Mouse (Mus musculus) limb, embryonic 14.5 days (tissue): ENCODE data around the gene Eif2a. TPM values are rescaled to one million over a fixed set of nuclear protein-coding genes. Genes with fewer than 3 reads are reported as not detected.

ENCODE experiments used
- ATAC-seq: fragments of 200-750 bp; cut with Nextera tagmentation; 2 replicates; pipeline ENCODE4 v1.8.0; 2017; ENCODE audit warnings: low read depth, moderate number of reproducible peaks, moderate TSS enrichment; ENCODE audit not compliant: low FRiP score
- DNase-seq: peaks from one replicate; pipeline ENCODE4 v3.0.0-alpha.2; 2015; ENCODE audit warnings: low spot score
- H3K27ac ChIP-seq: fragments of 300-500 bp; sonication (generic); replicated peaks from 2 replicates; pipeline ENCODE4 v1.5.1; 2014; ENCODE audit warnings: low read depth, mild to moderate bottlenecking, low read length, moderate library complexity, mixed read lengths
- H3K27me3 ChIP-seq: fragments of 300-500 bp; sonication (generic); 2 replicates; pipeline ENCODE4 v1.6.1; 2014; ENCODE audit warnings: low read length, mixed read lengths; ENCODE audit not compliant: control insufficient read depth, insufficient read depth
- H3K36me3 ChIP-seq: fragments of 300-500 bp; sonication (generic); 2 replicates; pipeline ENCODE4 v1.6.1; 2014; ENCODE audit warnings: mild to moderate bottlenecking, low read length, moderate library complexity, mixed read lengths; ENCODE audit not compliant: control insufficient read depth, insufficient read depth
- H3K4me1 ChIP-seq: fragments of 300-500 bp; sonication (generic); 2 replicates; pipeline ENCODE4 v1.6.1; 2014; ENCODE audit warnings: antibody characterized with exemption, low read length, mixed read lengths; ENCODE audit not compliant: control insufficient read depth, insufficient read depth
- H3K4me2 ChIP-seq: fragments of 300-500 bp; sonication (generic); replicated peaks from 2 replicates; pipeline ENCODE4 v1.6.1; 2014; ENCODE audit warnings: low read depth, mild to moderate bottlenecking, low read length, moderate library complexity; ENCODE audit not compliant: severe bottlenecking
- H3K4me3 ChIP-seq: fragments of 300-500 bp; sonication (generic); replicated peaks from 2 replicates; pipeline ENCODE4 v1.5.1; 2014; ENCODE audit warnings: low read length
- H3K9ac ChIP-seq: fragments of 300-500 bp; sonication (generic); 2 replicates; pipeline ENCODE4 v1.6.1; 2014; ENCODE audit warnings: mild to moderate bottlenecking, low read depth, low read length, moderate library complexity; ENCODE audit not compliant: severe bottlenecking
- H3K9me3 ChIP-seq: fragments of 300-500 bp; sonication (generic); 2 replicates; pipeline ENCODE4 v1.6.1; 2016; ENCODE audit warnings: low read length; ENCODE audit not compliant: control insufficient read depth
- POLR2A ChIP-seq: fragments of 200-500 bp; IDR thresholded peaks from 2 replicates; pipeline ENCODE4 v1.8.0; 2012; ENCODE audit warnings: inconsistent platforms, mild to moderate bottlenecking, moderate library complexity, borderline replicate concordance; ENCODE audit not compliant: insufficient read depth, insufficient read length; ENCODE audit errors: extremely low read depth
- WGBS: fragments of 180-500 bp; shearing (Covaris S2); extraction: QIAGEN DNeasy Blood & Tissue Kit; methylation state at CpG from one replicate; pipeline ENCODE4 v1.1.7; 2014; 5-methylcytosine and 5-hydroxymethylcytosine counted together
- polyA plus RNA-seq, 2 experiments: library from polyadenylated mRNA; depleted of rRNA in 1 of 2; stranded (reverse) in 1 of 2; unstranded in 1 of 2; fragments of >200 nt; fragmentation: Nextera tagmentation in 1 of 2; extraction: Ambion mirVana in 1 of 2; gene quantifications; 2 replicates each; pipeline versions ENCODE4 v1.2.1 to v1.2.3; 2012 to 2014

Eif2a gene
- polyA plus RNA-seq, 2 experiments = 52.2 to 55.8 TPM

DNA sequence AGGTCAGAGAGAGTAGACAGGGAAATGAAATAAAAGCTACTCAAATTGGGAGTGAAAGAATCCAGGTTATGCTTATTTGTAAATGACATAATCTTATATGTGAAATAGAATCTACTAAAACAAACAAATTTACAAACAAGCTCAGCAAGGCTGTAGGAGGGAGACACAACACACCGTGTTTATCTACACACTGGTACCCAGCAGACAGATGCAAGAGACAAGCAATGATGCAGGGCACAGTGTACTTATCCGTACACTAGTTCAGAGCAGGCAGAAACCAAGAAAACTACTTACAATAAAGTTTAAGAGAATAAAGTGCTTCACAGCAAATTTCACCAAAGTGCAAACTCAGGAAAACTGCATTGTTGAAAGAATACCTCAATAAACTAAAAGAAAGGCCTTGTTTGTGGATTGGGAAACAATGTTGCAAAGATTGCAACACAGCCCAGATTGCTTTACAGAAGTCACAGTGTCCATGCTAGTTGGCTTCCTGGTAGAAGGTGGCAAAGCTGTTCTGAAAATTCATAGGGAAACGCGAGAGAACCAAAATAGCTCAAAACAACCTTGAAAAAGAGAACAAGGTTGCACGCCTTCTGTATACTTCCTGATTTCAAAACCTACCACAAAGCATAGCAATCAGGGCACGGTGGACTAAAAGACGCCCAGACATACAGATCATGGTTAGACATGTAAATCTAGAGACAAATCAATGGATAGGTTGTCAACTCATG is 17.4 kb upstream of the Eif2a start:
- Histone ChIP-seq H3K4me2 (no peak overlapping the region), H3K9me3 (no peaks in the 10 kb centered on the region), H3K4me1 (no peaks in the 10 kb centered on the region), H3K27ac (no peak overlapping the region), H3K36me3 (no peaks in the 10 kb centered on the region), H3K9ac (no peak overlapping the region), H3K27me3 (no peaks in the 10 kb centered on the region), H3K4me3 (no peak overlapping the region)
- DNase-seq (no peak), ATAC-seq (no peak)
- WGBS = 91% methylated on average over 7 of the region's 7 CpGs
- TF ChIP-seq POLR2A = no peak

DNA sequence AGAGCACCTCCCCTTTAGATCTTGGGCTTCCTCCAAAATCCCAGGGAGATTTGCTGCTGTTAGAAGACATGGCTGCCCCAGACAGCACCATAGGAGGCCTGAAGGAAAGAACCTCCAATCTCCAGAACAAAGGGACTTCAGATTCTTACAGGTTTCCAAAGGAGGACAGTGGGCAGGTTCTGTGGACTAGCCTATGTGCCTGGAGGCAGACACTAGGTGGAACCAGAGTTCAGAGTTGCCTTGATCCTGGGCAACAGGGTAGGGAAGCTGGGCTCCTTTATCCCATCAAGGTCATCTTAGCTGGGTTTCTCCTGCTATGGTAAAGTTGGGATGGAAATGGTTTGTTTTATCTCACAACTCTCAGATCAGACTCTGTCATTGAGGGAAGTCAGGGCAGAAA is 14.0 kb upstream of the Eif2a start:
- H3K9me3 ChIP-seq = no peaks in the 10 kb centered on the region
- H3K27ac ChIP-seq = no peak overlapping the region
- TF ChIP-seq POLR2A = no peak

DNA sequence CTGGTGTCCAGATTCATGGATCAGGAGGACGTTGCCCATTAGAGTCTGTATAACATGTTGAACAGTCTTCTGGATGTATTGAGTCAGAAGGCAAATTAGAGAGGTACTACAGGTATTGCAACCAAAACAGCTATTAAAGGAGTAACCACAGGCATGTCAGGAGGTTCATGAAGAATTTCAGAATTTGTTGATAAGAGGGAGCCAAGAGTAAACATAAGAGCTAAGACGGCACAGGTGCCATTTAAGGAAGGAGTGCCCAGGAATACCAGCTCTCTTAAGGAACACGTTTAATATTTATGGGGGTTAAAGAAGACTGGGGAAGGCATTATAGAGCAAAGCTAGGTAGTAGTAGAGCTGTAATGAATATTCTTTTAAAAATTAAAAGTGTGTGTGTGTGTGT is 12.9 kb upstream of the Eif2a start:
- Histone ChIP-seq H3K27ac (no peak overlapping the region), H3K4me1 (no peaks in the 10 kb centered on the region), H3K27me3 (no peaks in the 10 kb centered on the region), H3K9ac (no peak overlapping the region), H3K36me3 (no peaks in the 10 kb centered on the region), H3K4me2 (no peak overlapping the region), H3K4me3 (no peak overlapping the region), H3K9me3 (no peaks in the 10 kb centered on the region)
- no peak for DNase-seq
- no peak for TF ChIP-seq POLR2A
- WGBS = 76% methylated on average over 3 of the region's 3 CpGs
- ATAC-seq = no peak

More for the DNA sequence above, 14.0 kb upstream of the Eif2a start:
- Histone ChIP-seq H3K4me1 (no peaks in the 10 kb centered on the region), H3K9ac (no peak overlapping the region), H3K4me2 (no peak overlapping the region), H3K27me3 (no peaks in the 10 kb centered on the region), H3K36me3 (no peaks in the 10 kb centered on the region), H3K4me3 (no peak overlapping the region)
- DNase-seq (no peak), ATAC-seq (no peak)

DNA sequence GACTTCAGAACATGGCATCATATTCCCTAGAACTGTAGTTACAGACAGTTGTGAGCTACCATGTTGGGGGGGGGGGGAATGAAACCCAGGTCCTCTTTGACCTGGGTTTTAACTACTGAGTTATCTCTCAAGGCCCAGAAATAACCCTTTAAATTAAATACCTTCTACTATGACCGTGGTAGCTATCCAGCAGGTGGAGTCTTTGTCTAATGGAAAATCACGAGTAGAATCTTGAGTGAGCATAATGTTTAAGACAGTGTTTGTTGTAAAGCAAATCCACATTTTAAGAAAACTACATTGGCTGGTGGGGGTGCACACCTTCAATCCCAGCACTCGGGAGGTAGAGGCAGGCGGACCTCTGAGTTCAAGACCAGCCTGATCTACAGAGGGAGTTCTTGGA is 12.1 kb upstream of the Eif2a start:
- H3K9ac ChIP-seq = no peak overlapping the region
- no peaks in the 10 kb centered on the region for H3K27me3 ChIP-seq
- TF ChIP-seq POLR2A = no peak
- H3K4me2 ChIP-seq = no peak overlapping the region
- no peaks in the 10 kb centered on the region for H3K9me3 ChIP-seq
- ATAC-seq = no peak
- 84% methylated on average over 4 of the region's 4 CpGs for WGBS
- no peaks in the 10 kb centered on the region for H3K4me1 ChIP-seq
- no peak overlapping the region for H3K27ac ChIP-seq
- H3K36me3 ChIP-seq = no peaks in the 10 kb centered on the region
- no peak overlapping the region for H3K4me3 ChIP-seq
- DNase-seq = no peak

DNA sequence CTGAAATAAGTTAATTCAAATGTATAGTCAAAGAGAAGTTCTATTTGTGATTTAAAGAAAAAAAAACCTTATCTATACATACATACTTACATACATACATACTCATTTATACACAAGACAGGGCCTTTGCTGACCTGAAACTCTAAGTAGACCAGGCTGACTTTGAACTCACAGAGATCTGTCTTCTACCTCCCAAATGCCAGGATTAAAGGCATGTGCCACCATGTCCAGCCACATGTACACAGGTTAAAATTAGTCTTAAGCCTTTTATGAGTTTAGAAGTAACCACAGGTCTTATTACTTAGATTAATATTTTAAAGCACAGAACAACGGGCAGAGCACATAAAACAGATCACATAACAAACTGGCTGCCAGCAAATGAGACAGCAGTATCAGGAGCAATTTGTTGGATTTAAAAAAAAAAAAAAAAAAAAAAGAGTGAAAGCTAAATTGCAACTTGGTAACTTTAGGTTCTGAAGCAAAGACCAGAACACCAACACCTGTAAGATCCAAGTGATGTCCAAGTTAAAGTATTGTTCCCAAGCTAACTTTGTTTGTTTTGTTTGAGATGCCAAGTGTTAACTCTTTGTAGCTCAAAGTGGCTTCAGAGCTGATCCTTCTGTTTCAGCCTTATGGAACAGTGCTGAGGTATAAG is 9.5 kb upstream of the Eif2a start:
- ATAC-seq = no peak
- no peak for TF ChIP-seq POLR2A
- WGBS = 29% methylated on average over 1 of the region's 1 CpGs

More for the DNA sequence above, 9.5 kb upstream of the Eif2a start:
- Histone ChIP-seq H3K9ac (no peak overlapping the region), H3K27ac (no peak overlapping the region), H3K9me3 (no peaks in the 10 kb centered on the region), H3K4me2 (no peak overlapping the region), H3K36me3 (peaks cover under 1% of the 10 kb centered on the region; the same call in 1 of the 2 replicates), H3K27me3 (no peaks in the 10 kb centered on the region), H3K4me3 (no peak overlapping the region), H3K4me1 (no peaks in the 10 kb centered on the region)
- DNase-seq = no peak
